Mouse (Mus musculus) stomach, postnatal 0 days (tissue): Measurements from ENCODE around the gene Gm10518. TPM values are rescaled to one million over a fixed set of nuclear protein-coding genes. Genes with fewer than 3 reads are reported as not detected.

ENCODE experiments used
- ATAC-seq: fragments of 200-750 bp; cut with Nextera tagmentation; 2 replicates; pipeline ENCODE4 v1.8.0; 2017; ENCODE audit not compliant: low FRiP score, low TSS enrichment
- DNase-seq: peaks from one replicate; pipeline ENCODE4 v3.0.0-alpha.2; 2016; ENCODE audit warnings: low spot score
- H3K27ac ChIP-seq: fragments of 300-500 bp; sonication (generic); replicated peaks from 2 replicates; pipeline ENCODE4 v1.5.1; 2014; ENCODE audit warnings: mild to moderate bottlenecking, control low read depth
- H3K27me3 ChIP-seq: fragments of 300-500 bp; sonication (generic); 2 replicates; pipeline ENCODE4 v1.6.1; 2014; ENCODE audit warnings: low read length; ENCODE audit not compliant: control insufficient read depth, insufficient read depth
- H3K36me3 ChIP-seq: fragments of 300-500 bp; sonication (generic); 2 replicates; pipeline ENCODE4 v1.6.1; 2014; ENCODE audit warnings: low read length, mixed read lengths; ENCODE audit not compliant: control insufficient read depth, insufficient read depth
- H3K4me1 ChIP-seq: fragments of 300-500 bp; sonication (generic); replicated peaks from 2 replicates; pipeline ENCODE4 v1.6.1; 2014; ENCODE audit warnings: antibody characterized with exemption; ENCODE audit not compliant: control insufficient read depth, insufficient read depth
- H3K4me2 ChIP-seq: fragments of 300-500 bp; sonication (generic); replicated peaks from 2 replicates; pipeline ENCODE4 v1.6.1; 2014; ENCODE audit warnings: low read depth, mild to moderate bottlenecking, control low read depth, moderate library complexity
- H3K4me3 ChIP-seq: fragments of 300-500 bp; sonication (generic); 2 replicates; pipeline ENCODE4 v1.5.1; 2014; ENCODE audit warnings: low read depth, low read length, control low read depth
- H3K9ac ChIP-seq: fragments of 300-500 bp; sonication (generic); 2 replicates; pipeline ENCODE4 v1.6.1; 2014; ENCODE audit warnings: mild to moderate bottlenecking, low read length, control low read depth, mixed read lengths
- H3K9me3 ChIP-seq: fragments of 300-500 bp; sonication (generic); 2 replicates; pipeline ENCODE4 v1.6.1; 2016; ENCODE audit warnings: low read length; ENCODE audit not compliant: control insufficient read depth
- CTCF ChIP-seq: IDR thresholded peaks from 2 replicates; pipeline ENCODE4 v1.5.1; 2016; ENCODE audit warnings: antibody characterized with exemption, low read depth, mild to moderate bottlenecking, moderate library complexity
- EP300 ChIP-seq: optimal IDR thresholded peaks from 2 replicates; pipeline ENCODE3; 2016; ENCODE audit warnings: antibody characterized with exemption
- WGBS: fragments of 180-500 bp; shearing (Covaris S2); extraction: QIAGEN DNeasy Blood & Tissue Kit; methylation state at CpG from one replicate; pipeline ENCODE4 v1.1.7; 2014; 5-methylcytosine and 5-hydroxymethylcytosine counted together
- polyA plus RNA-seq: library from polyadenylated mRNA; unstranded; fragments of >200 nt; fragmentation: Nextera tagmentation; extraction: Ambion mirVana; gene quantifications from 2 replicates; pipeline ENCODE4 v1.2.1, GENCODE M21; 2015

The Gm10518 gene
- 0.10 TPM in 1 of 2 replicates, not detected in the other for polyA plus RNA-seq

DNA sequence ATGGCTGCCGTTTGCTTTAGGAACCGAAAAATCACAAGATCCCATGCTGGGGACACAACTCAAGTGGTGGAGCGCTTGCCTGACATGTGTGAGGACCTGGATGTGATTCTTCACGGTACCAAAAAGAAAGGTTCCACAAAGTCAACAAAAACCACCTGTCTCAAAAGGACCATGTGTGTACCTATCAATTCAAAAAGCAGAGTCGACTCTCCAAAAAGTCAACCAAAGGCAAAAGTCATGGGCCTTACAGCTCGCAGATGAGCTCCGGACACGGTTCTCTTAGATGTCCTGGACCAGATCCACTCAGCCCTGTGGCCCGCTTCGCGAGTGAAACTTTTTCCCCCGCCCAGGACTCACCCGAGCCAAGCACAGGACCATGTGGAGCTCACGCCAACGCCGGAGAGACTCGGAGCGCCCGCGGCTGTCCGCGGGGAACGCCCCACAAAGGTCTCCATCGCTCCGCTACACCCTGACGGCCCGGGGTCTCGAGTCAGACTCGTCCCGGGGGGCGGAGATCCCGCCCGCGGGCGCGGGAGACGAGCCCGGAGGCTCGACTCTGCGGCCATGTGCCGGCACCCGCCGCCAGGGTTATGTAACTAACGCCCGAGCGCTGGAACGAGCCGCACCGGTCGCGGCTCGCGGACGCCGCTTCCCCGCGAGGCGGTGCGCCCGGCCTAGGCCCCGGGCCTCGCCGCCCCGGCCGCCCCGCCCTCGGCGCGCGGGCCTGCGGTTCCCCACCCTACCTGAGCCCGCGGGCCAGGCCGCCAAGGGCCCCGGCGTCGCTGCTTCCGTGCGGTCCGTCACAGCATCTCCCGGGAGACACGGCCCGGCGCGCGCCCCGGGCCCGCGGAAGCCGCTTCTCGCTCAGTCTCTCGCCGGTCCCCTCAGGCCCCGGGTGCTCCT, at the start of gene Gm10518:
TSS of gene Gm10518 (plus strand) at position 767 of the 903 bp plus-strand sequence.
- 0% methylated on average over 67 of the region's 94 CpGs for WGBS
- Histone ChIP-seq H3K27me3 (no peaks in the 10 kb centered on the region), H3K4me3 (peak within 1 kb of the TSS; percentile 87), H3K4me1 (no peaks in the 10 kb centered on the region), H3K27ac (peak within 1 kb of the TSS; percentile 99), H3K9me3 (no peaks in the 10 kb centered on the region), H3K9ac (peak within 1 kb of the TSS; percentile 91), H3K4me2 (peak within 1 kb of the TSS; percentile 79), H3K36me3 (peaks cover 2% of the 10 kb centered on the region; the same call in 1 of the 2 replicates)
- TF ChIP-seq CTCF (no peak; the same call in 1 of the 2 replicates), EP300 (no peak)
- DNase-seq (peak; percentile 70), ATAC-seq (peak; percentile 53)

- no peak overlapping the region for H3K4me3 ChIP-seq
- H3K4me1 ChIP-seq = no peaks in the 10 kb centered on the region
- TF ChIP-seq EP300 = no peak
- TF ChIP-seq CTCF = no peak
- no peak overlapping the region for H3K4me2 ChIP-seq
- H3K9ac ChIP-seq = no peak overlapping the region
- no peaks in the 10 kb centered on the region for H3K27me3 ChIP-seq
- ATAC-seq (no peak), DNase-seq (no peak)
- H3K36me3 ChIP-seq = peaks cover 28% of the 10 kb centered on the region
- H3K27ac ChIP-seq = no peak overlapping the region
- no peaks in the 10 kb centered on the region for H3K9me3 ChIP-seq
Observed at GRCm38 (mm10) chr1:179756477-179756876, 46.7 kb upstream of the Gm10518 start.

GRCm38 (mm10) chr1:179760086-179760485, 43.1 kb upstream of the Gm10518 start:
- H3K27me3 ChIP-seq = no peaks in the 10 kb centered on the region
- 93% methylated on average over 5 of the region's 5 CpGs for WGBS
- no peak overlapping the region for H3K9ac ChIP-seq
- H3K4me3 ChIP-seq = no peak overlapping the region
- no peaks in the 10 kb centered on the region for H3K4me1 ChIP-seq
- no peak for ATAC-seq
- no peaks in the 10 kb centered on the region for H3K9me3 ChIP-seq
- no peak overlapping the region for H3K4me2 ChIP-seq
- no peak for DNase-seq
- H3K36me3 ChIP-seq = peaks cover 18% of the 10 kb centered on the region
- H3K27ac ChIP-seq = no peak overlapping the region
- TF ChIP-seq EP300 (no peak), CTCF (no peak)

- WGBS = 93% methylated on average over 4 of the region's 4 CpGs
- ATAC-seq (no peak), DNase-seq (no peak)
- Histone ChIP-seq H3K36me3 (peaks cover 20% of the 10 kb centered on the region), H3K4me1 (no peaks in the 10 kb centered on the region), H3K27me3 (no peaks in the 10 kb centered on the region), H3K4me2 (no peak overlapping the region), H3K27ac (no peak overlapping the region), H3K9me3 (no peaks in the 10 kb centered on the region), H3K4me3 (no peak overlapping the region), H3K9ac (no peak overlapping the region)
- TF ChIP-seq EP300 (no peak), CTCF (no peak)
Observed at GRCm38 (mm10) chr1:179760553-179760952, 42.6 kb upstream of the Gm10518 start.

DNA sequence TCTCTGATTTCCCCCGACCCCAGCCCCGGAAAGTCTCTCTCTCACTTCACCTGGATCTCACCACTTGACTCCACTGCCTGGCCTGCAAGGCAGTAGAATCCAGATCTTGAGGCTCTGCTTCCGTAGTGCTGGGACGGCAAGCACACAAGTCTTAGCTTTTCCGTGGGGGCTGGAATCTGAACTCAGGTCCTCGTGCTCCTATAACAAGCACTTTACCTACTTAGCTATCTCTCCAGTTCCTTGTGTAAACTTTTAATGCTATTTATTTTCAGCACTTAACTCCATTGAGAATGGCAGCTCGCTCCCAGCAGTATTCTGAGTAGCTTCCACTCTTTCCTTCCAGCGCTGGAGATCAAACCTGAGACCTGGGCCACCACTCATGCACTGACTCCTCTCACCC, 26.3 kb upstream of the Gm10518 start:
- H3K4me1 ChIP-seq = no peaks in the 10 kb centered on the region
- H3K27ac ChIP-seq = no peak overlapping the region
- TF ChIP-seq CTCF = no peak
- no peak for TF ChIP-seq EP300
- H3K4me2 ChIP-seq = no peak overlapping the region
- H3K27me3 ChIP-seq = no peaks in the 10 kb centered on the region
- 92% methylated on average over 8 of the region's 8 CpGs for WGBS
- ATAC-seq (no peak), DNase-seq (no peak)
- no peak overlapping the region for H3K4me3 ChIP-seq
- peaks cover 29% of the 10 kb centered on the region for H3K36me3 ChIP-seq
- H3K9me3 ChIP-seq = no peaks in the 10 kb centered on the region
- no peak overlapping the region for H3K9ac ChIP-seq

- 85% methylated on average over 4 of the region's 4 CpGs for WGBS
- H3K27ac ChIP-seq = no peak overlapping the region
- H3K36me3 ChIP-seq = peaks cover 21% of the 10 kb centered on the region
- H3K9me3 ChIP-seq = no peaks in the 10 kb centered on the region
- DNase-seq (no peak), ATAC-seq (no peak)
- H3K4me2 ChIP-seq = no peak overlapping the region
- no peak overlapping the region for H3K4me3 ChIP-seq
- H3K9ac ChIP-seq = no peak overlapping the region
- H3K4me1 ChIP-seq = no peaks in the 10 kb centered on the region
- TF ChIP-seq EP300 (no peak), CTCF (no peak)
- H3K27me3 ChIP-seq = no peaks in the 10 kb centered on the region
Observed at GRCm38 (mm10) chr1:179784098-179784497, 19.1 kb upstream of the Gm10518 start.
